Mouse (Mus musculus) myocyte (in vitro differentiated cells): ENCODE measurements around the gene Rtn4r. TPM values are rescaled to one million over a fixed set of nuclear protein-coding genes. Genes with fewer than 3 reads are reported as not detected.

Experiments
- H3K27me3 ChIP-seq: one replicate; pipeline ENCODE4 v1.6.1; 2011; ENCODE audit not compliant: control insufficient read depth, insufficient read depth, insufficient read length
- H3K36me3 ChIP-seq: one replicate; pipeline ENCODE4 v1.6.1; 2011; ENCODE audit not compliant: control insufficient read depth, insufficient read depth
- H3K4me2 ChIP-seq: one replicate; pipeline ENCODE4 v1.6.1; 2011; ENCODE audit warnings: low read depth, control low read depth
- H3K4me3 ChIP-seq: one replicate; pipeline ENCODE4 v1.5.1; 2011; ENCODE audit warnings: mild to moderate bottlenecking, control low read depth, moderate library complexity
- H3K79me2 ChIP-seq: one replicate; pipeline ENCODE4 v1.6.1; 2011; ENCODE audit not compliant: control insufficient read depth, insufficient read depth
- H3ac ChIP-seq: one replicate; pipeline ENCODE4 v1.6.1; 2011; ENCODE audit not compliant: control insufficient read depth, insufficient read length
- CEBPB ChIP-seq: IDR thresholded peaks from 2 replicates; pipeline ENCODE4 v1.6.1; 2011; ENCODE audit warnings: mild to moderate bottlenecking, moderate library complexity; ENCODE audit not compliant: poor library complexity, insufficient read depth, severe bottlenecking
- E2F4 ChIP-seq: IDR thresholded peaks from one replicate; pipeline ENCODE4 v1.6.1; 2011; ENCODE audit warnings: mild to moderate bottlenecking, control low read depth, moderate library complexity; ENCODE audit not compliant: insufficient read depth
- MAX ChIP-seq: IDR thresholded peaks from one replicate; pipeline ENCODE4 v1.6.1; 2011; ENCODE audit warnings: low read depth, mild to moderate bottlenecking, control low read depth
- MYOD1 ChIP-seq, 3 experiments: IDR thresholded peaks; one replicate each; pipeline ENCODE4 v1.6.1; 2011; ENCODE audit warnings: control low read depth in 2 of 3, low read depth in 2 of 3, mild to moderate bottlenecking in 2 of 3, moderate library complexity in 1 of 3; ENCODE audit not compliant: insufficient read length in 2 of 3, control insufficient read depth in 1 of 3
- MYOG ChIP-seq, 3 experiments: IDR thresholded peaks; one replicate each; pipeline ENCODE4 v1.6.1; 2011; ENCODE audit warnings: control low read depth in 2 of 3, low read depth in 2 of 3, mild to moderate bottlenecking in 2 of 3; ENCODE audit not compliant: insufficient read length in 2 of 3, control insufficient read depth in 1 of 3, insufficient read depth in 1 of 3
- POLR2A ChIP-seq: IDR thresholded peaks from one replicate; pipeline ENCODE4 v1.6.1; 2011; ENCODE audit warnings: low read depth, mild to moderate bottlenecking, control low read depth, moderate library complexity; ENCODE audit not compliant: insufficient read length
- POLR2AphosphoS2 ChIP-seq: IDR thresholded peaks from one replicate; pipeline ENCODE4 v1.6.1; 2011; ENCODE audit warnings: low read depth, control low read depth; ENCODE audit not compliant: insufficient read length
- REST ChIP-seq: IDR thresholded peaks from one replicate; pipeline ENCODE4 v1.6.1; 2011; ENCODE audit warnings: mild to moderate bottlenecking, control low read depth, moderate library complexity; ENCODE audit not compliant: insufficient read depth, insufficient read length
- SRF ChIP-seq: IDR thresholded peaks from one replicate; pipeline ENCODE4 v1.6.1; 2011; ENCODE audit warnings: low read depth; ENCODE audit not compliant: control insufficient read depth, insufficient read length
- TCF12 ChIP-seq: IDR thresholded peaks from one replicate; pipeline ENCODE4 v1.6.1; 2011; ENCODE audit warnings: mild to moderate bottlenecking, control low read depth; ENCODE audit not compliant: poor library complexity, insufficient read depth, severe bottlenecking
- TCF3 ChIP-seq: IDR thresholded peaks from one replicate; pipeline ENCODE4 v1.6.1; 2011; ENCODE audit warnings: low read depth, control low read depth; ENCODE audit not compliant: insufficient read length
- USF1 ChIP-seq: IDR thresholded peaks from one replicate; pipeline ENCODE4 v1.6.1; 2011; ENCODE audit warnings: low read depth, mild to moderate bottlenecking, control low read depth, moderate library complexity
- polyA plus RNA-seq: library from polyadenylated mRNA; unstranded; fragments of >200 nt; fragmentation: generic; extraction: Trizol; gene quantifications from one replicate; pipeline ENCODE4 v1.2.1, GENCODE M21; 2012; ENCODE audit warnings: missing spikeins

The Rtn4r gene
- polyA plus RNA-seq, 1 experiment = 0.26 TPM

- TF ChIP-seq MYOG (IDR thresholded peaks at IDR 0.05; ENCODE audit: control insufficient read depth in 1 of 3, insufficient read depth in 1 of 3, insufficient read length in 2 of 3, low read depth in 2 of 3) = no peak
- TF ChIP-seq CEBPB = no peak
- no peak for TF ChIP-seq POLR2A
- no peak for TF ChIP-seq TCF3
- no peak for TF ChIP-seq USF1
- no peak for TF ChIP-seq MYOD1 (IDR thresholded peaks at IDR 0.05; ENCODE audit: control insufficient read depth in 1 of 3, insufficient read length in 2 of 3, low read depth in 2 of 3)
- TF ChIP-seq MAX = no peak
- TF ChIP-seq POLR2AphosphoS2 = no peak
- no peak for TF ChIP-seq SRF
- no peak for TF ChIP-seq TCF12
- TF ChIP-seq E2F4 = no peak
- TF ChIP-seq REST = no peak
- Histone ChIP-seq H3ac (no peak overlapping the region), H3K79me2 (no peaks in the 10 kb centered on the region), H3K4me3 (no peak overlapping the region), H3K27me3 (no peaks in the 10 kb centered on the region), H3K4me2 (no peak overlapping the region), H3K36me3 (no peaks in the 10 kb centered on the region)
These were observed 71.1 kb downstream of the Rtn4r start for GRCm38 (mm10) chr16:18198365-18199098.

- H3K79me2 ChIP-seq = no peaks in the 10 kb centered on the region
- no peak overlapping the region for H3ac ChIP-seq
- no peaks in the 10 kb centered on the region for H3K36me3 ChIP-seq
- no peak overlapping the region for H3K4me2 ChIP-seq
- no peak for TF ChIP-seq MAX
- peak in 1 of 3 experiments; percentile 72 for TF ChIP-seq MYOG (IDR thresholded peaks at IDR 0.05; ENCODE audit: control insufficient read depth in 1 of 3, insufficient read depth in 1 of 3, insufficient read length in 2 of 3, low read depth in 2 of 3)
- peak in 1 of 3 experiments; percentile 56 for TF ChIP-seq MYOD1 (IDR thresholded peaks at IDR 0.05; ENCODE audit: control insufficient read depth in 1 of 3, insufficient read length in 2 of 3, low read depth in 2 of 3)
- H3K4me3 ChIP-seq = no peak overlapping the region
- no peaks in the 10 kb centered on the region for H3K27me3 ChIP-seq
These were observed 72.6 kb downstream of the Rtn4r start for GRCm38 (mm10) chr16:18200062-18200461.

- peaks cover 12% of the 10 kb centered on the region for H3K27me3 ChIP-seq
- no peaks in the 10 kb centered on the region for H3K79me2 ChIP-seq
- H3K36me3 ChIP-seq = no peaks in the 10 kb centered on the region
- H3ac ChIP-seq = no peak overlapping the region
- no peak overlapping the region for H3K4me2 ChIP-seq
- no peak overlapping the region for H3K4me3 ChIP-seq
- no peak for TF ChIP-seq MYOD1 (IDR thresholded peaks at IDR 0.05; ENCODE audit: control insufficient read depth in 1 of 3, insufficient read length in 2 of 3, low read depth in 2 of 3)
- TF ChIP-seq POLR2AphosphoS2 = no peak
- TF ChIP-seq E2F4 = no peak
- TF ChIP-seq USF1 = no peak
- TF ChIP-seq TCF3 = no peak
- TF ChIP-seq POLR2A = no peak
These were observed 74.2 kb downstream of the Rtn4r start for GRCm38 (mm10) chr16:18201620-18202019.

Other genes starting within 250 kb of the Rtn4r start
- gene Gm20518, start 236.0 kb upstream of the Rtn4r start, polyA plus RNA-seq = 0.08 TPM
- 0.07 TPM for gene Tssk1, start 233.4 kb upstream of the Rtn4r start, polyA plus RNA-seq
- gene Dgcr2, start 229.1 kb upstream of the Rtn4r start, polyA plus RNA-seq = 42.8 TPM
- 0.07 TPM for gene Tssk2, start 229.0 kb upstream of the Rtn4r start, polyA plus RNA-seq
- gene Ess2, start 216.3 kb upstream of the Rtn4r start, polyA plus RNA-seq = 17.4 TPM
- gene Gsc2, start 212.6 kb upstream of the Rtn4r start, polyA plus RNA-seq = not detected
- gene Slc25a1, start 199.4 kb upstream of the Rtn4r start, polyA plus RNA-seq = 72.5 TPM
- gene Vpreb2, start 147.2 kb upstream of the Rtn4r start, polyA plus RNA-seq = not detected
- 67.2 TPM for gene Dgcr6, start 74.8 kb upstream of the Rtn4r start, polyA plus RNA-seq
- 3.0 TPM for gene Prodh, start 37.4 kb upstream of the Rtn4r start, polyA plus RNA-seq
- not detected for gene Ccdc188, start 90.2 kb downstream of the Rtn4r start, polyA plus RNA-seq
- 26.1 TPM for gene Zdhhc8, start 107.5 kb downstream of the Rtn4r start, polyA plus RNA-seq
- gene Trmt2a, start 121.0 kb downstream of the Rtn4r start, polyA plus RNA-seq = 47.8 TPM
- gene Ranbp1, start 121.1 kb downstream of the Rtn4r start, polyA plus RNA-seq = 150 TPM
- 0.08 TPM for gene Gm49776, start 130.7 kb downstream of the Rtn4r start, polyA plus RNA-seq
- 11.9 TPM for gene Dgcr8, start 161.6 kb downstream of the Rtn4r start, polyA plus RNA-seq
- gene Tango2, start 220.5 kb downstream of the Rtn4r start, polyA plus RNA-seq = 22.2 TPM
- 7.6 TPM for gene Arvcf, start 220.5 kb downstream of the Rtn4r start, polyA plus RNA-seq